Mouse (Mus musculus) G1E (cell line): ENCODE data around the gene Rsph1. TPM values are rescaled to one million over a fixed set of nuclear protein-coding genes. Genes with fewer than 3 reads are reported as not detected.

Experiments used
- ATAC-seq: 2 replicates; pipeline ENCODE4 v1.8.0; 2016; ENCODE audit warnings: mild to moderate bottlenecking; ENCODE audit not compliant: insufficient number of reproducible peaks, poor library complexity, low FRiP score, severe bottlenecking; ENCODE audit errors: extremely low read depth
- DNase-seq: peaks from one replicate; pipeline ENCODE4 v3.0.0; 2012; ENCODE audit warnings: low spot score
- H3K27me3 ChIP-seq: 2 replicates; pipeline ENCODE4 v1.6.1; 2012; ENCODE audit warnings: mild to moderate bottlenecking, low read length, inconsistent platforms; ENCODE audit not compliant: insufficient read depth
- H3K36me3 ChIP-seq: replicated peaks from 2 replicates; pipeline ENCODE3; 2012; ENCODE audit warnings: mild to moderate bottlenecking, inconsistent platforms
- H3K4me1 ChIP-seq: 2 replicates; pipeline ENCODE4 v1.6.1; 2012; ENCODE audit warnings: low read depth, low read length, inconsistent platforms, mixed read lengths; ENCODE audit not compliant: insufficient read depth
- H3K4me3 ChIP-seq: 2 replicates; pipeline ENCODE4 v1.5.1; 2012; ENCODE audit warnings: low read depth, mild to moderate bottlenecking, inconsistent platforms, low read length, moderate library complexity, mixed read lengths
- H3K9me3 ChIP-seq: replicated peaks from 2 replicates; pipeline ENCODE4 v1.6.1; 2012; ENCODE audit warnings: inconsistent platforms
- CTCF ChIP-seq: IDR thresholded peaks from 2 replicates; pipeline ENCODE4 v1.5.1; 2012; ENCODE audit warnings: low read depth, low read length, inconsistent platforms, mixed read lengths
- GATA1 ChIP-seq: IDR thresholded peaks from 2 replicates; pipeline ENCODE4 v1.6.1; 2012; ENCODE audit warnings: borderline replicate concordance, low read length, inconsistent platforms, mixed read lengths
- GATA2 ChIP-seq: IDR thresholded peaks from 2 replicates; pipeline ENCODE4 v1.6.1; 2012; ENCODE audit warnings: low read depth, low read length, inconsistent platforms, borderline replicate concordance
- POLR2AphosphoS5 ChIP-seq: IDR thresholded peaks from 2 replicates; pipeline ENCODE4 v1.6.1; 2012; ENCODE audit warnings: low read depth, low read length, inconsistent platforms; ENCODE audit not compliant: insufficient replicate concordance
- TAL1 ChIP-seq: conservative IDR thresholded peaks from 2 replicates; pipeline ENCODE4 v1.6.1; 2012; ENCODE audit warnings: low read depth, low read length, inconsistent platforms, mixed read lengths
- polyA plus RNA-seq: library from polyadenylated mRNA; stranded (reverse); fragments of >175 nt; gene quantifications from 2 replicates; pipeline ENCODE4 v1.2.3, GENCODE M21; 2012
- total RNA-seq, 2 experiments: library from RNA; stranded (forward) in 1 of 2; stranded (reverse) in 1 of 2; fragments of 200-1000 nt in 1 of 2; fragments of >200 nt in 1 of 2; fragmentation: Nextera tagmentation in 1 of 2; gene quantifications; 2 replicates each; pipeline ENCODE4 v1.2.3; 2014 to 2017

Rsph1 gene
- total and polyA plus RNA-seq, 3 experiments = not detected

DNA sequence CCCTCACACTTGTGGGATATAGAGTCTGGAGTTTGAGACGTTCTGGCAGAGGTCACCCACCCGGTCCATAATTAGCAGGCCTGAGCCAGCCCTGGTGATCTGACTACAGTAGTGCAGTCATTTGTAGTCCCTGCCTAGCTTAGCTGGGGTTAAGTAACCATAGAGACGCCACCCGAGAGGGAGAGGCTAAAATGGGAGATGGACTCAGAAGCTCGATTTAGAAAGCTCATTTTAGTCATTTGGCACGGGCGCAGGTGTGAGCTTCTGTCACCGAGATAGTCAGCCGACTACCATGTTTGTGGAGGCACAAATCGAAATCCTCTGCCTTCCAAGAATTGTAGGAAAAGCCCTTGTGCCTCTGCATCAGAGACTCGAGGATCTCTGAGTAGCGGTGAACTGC, 44.2 kb upstream of the Rsph1 start:
- DNase-seq (no peak), ATAC-seq (no peak)
- Histone ChIP-seq H3K4me1 (no peaks in the 10 kb centered on the region), H3K4me3 (no peak overlapping the region), H3K9me3 (peaks cover 81% of the 10 kb centered on the region), H3K36me3 (no peaks in the 10 kb centered on the region), H3K27me3 (no peaks in the 10 kb centered on the region)
- no peak for TF ChIP-seq GATA2
- TF ChIP-seq CTCF = no peak
- TF ChIP-seq POLR2AphosphoS5 = no peak
- no peak for TF ChIP-seq GATA1
- TF ChIP-seq TAL1 = no peak

- TF ChIP-seq POLR2AphosphoS5 (no peak), TAL1 (no peak), CTCF (no peak)
- no peak for ATAC-seq
- DNase-seq = no peak
- no peak overlapping the region for H3K4me3 ChIP-seq
- H3K36me3 ChIP-seq = no peaks in the 10 kb centered on the region
- H3K9me3 ChIP-seq = peaks cover 73% of the 10 kb centered on the region
- no peaks in the 10 kb centered on the region for H3K27me3 ChIP-seq
- no peaks in the 10 kb centered on the region for H3K4me1 ChIP-seq
Measured at GRCm38 (mm10) chr17:31318906-31319767, 42.0 kb upstream of the Rsph1 start.

DNA sequence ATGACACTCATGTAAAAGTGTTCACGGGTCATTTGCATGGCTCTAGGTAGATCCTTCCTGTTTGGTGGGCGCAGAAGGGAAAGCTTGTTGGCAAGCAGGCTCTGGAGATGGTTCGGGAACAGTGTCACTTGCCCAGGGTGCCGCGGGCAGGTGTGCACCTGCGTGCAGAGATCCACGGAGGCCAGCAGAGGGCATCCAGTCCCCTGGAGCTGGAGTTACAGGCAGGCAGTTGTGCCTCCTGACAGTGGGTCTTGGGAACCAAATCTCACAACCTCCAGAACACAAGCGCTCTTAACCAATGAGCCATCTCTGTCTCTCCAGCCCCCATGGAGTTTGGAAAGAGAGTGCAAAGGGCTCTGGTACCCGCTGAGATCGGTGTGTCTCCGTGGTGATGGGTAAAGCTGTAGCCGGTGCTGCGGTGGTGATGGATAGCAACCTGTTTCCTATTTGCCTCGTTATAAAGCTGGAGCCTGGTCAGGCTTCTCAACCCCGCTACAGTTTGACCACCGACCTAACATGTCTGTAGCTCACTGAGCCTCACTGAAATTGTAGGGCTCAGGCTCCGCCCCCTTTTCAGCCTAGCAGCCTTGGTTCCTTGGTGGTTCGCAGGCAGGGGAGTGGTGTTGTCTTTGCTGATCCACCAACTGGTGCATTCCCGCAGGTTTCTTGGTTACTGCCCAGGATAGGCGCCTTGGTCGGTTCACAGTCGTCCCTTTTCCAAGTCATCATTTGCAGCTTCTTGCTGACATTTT, 40.5 kb upstream of the Rsph1 start:
- Histone ChIP-seq H3K4me3 (no peak overlapping the region), H3K36me3 (no peaks in the 10 kb centered on the region), H3K27me3 (no peaks in the 10 kb centered on the region), H3K9me3 (peaks cover 74% of the 10 kb centered on the region), H3K4me1 (no peaks in the 10 kb centered on the region)
- no peak for DNase-seq
- TF ChIP-seq GATA2 = no peak
- no peak for TF ChIP-seq CTCF
- TF ChIP-seq TAL1 = no peak
- TF ChIP-seq GATA1 = no peak
- TF ChIP-seq POLR2AphosphoS5 = no peak
- no peak for ATAC-seq

- DNase-seq = no peak
- no peak for ATAC-seq
- Histone ChIP-seq H3K4me3 (no peak overlapping the region), H3K4me1 (no peaks in the 10 kb centered on the region), H3K9me3 (peaks cover 72% of the 10 kb centered on the region), H3K36me3 (no peaks in the 10 kb centered on the region), H3K27me3 (no peaks in the 10 kb centered on the region)
- TF ChIP-seq TAL1 = no peak
- TF ChIP-seq GATA2 = no peak
- no peak for TF ChIP-seq GATA1
- no peak for TF ChIP-seq CTCF
- TF ChIP-seq POLR2AphosphoS5 = no peak
Measured at GRCm38 (mm10) chr17:31316998-31317397, 39.8 kb upstream of the Rsph1 start.

DNA sequence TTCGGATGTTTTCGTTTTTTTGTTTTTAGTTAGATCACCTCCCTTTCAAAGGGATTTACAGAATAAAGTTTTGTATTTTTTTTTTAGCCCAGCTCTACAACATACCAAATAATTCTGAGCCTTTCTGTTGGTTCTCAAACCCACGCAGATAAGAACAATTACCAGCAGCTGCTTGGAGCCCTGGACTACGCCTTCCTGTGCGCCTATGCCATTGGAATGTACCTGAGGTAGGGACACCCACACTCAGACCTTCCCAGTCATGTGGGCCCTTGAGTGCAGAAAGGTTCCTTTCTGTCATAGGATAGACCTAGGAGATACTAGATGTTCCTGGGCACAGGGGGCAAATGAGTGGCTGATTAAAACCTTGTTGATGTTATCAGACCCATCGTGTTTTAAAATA, 38.8 kb upstream of the Rsph1 start:
- no peaks in the 10 kb centered on the region for H3K36me3 ChIP-seq
- DNase-seq = no peak

GRCm38 (mm10) chr17:31315046-31315792, 38.0 kb upstream of the Rsph1 start:
- Histone ChIP-seq H3K27me3 (no peaks in the 10 kb centered on the region), H3K4me1 (no peaks in the 10 kb centered on the region), H3K9me3 (peaks cover 70% of the 10 kb centered on the region), H3K36me3 (no peaks in the 10 kb centered on the region), H3K4me3 (no peak overlapping the region)
- ATAC-seq = no peak
- DNase-seq = no peak
- TF ChIP-seq TAL1 (no peak), POLR2AphosphoS5 (no peak), CTCF (no peak), GATA1 (no peak), GATA2 (no peak)

More for the DNA sequence above, 38.8 kb upstream of the Rsph1 start:
- Histone ChIP-seq H3K27me3 (no peaks in the 10 kb centered on the region), H3K4me3 (no peak overlapping the region), H3K9me3 (peaks cover 70% of the 10 kb centered on the region), H3K4me1 (no peaks in the 10 kb centered on the region)
- no peak for TF ChIP-seq GATA1
- TF ChIP-seq CTCF = no peak
- no peak for ATAC-seq
